In genomic region chr16:24350751-24351150, GRCm38 (mm10) we compare ENCODE assay signal across 23 mouse cellular contexts.
"Had no signal": no experiment of that assay in that cellular context is flagged by ENCODE, and none has a peak within 500 bp of the region (broad histone marks: within the 10 kb centered on the region; RNA-seq: fewer than 3 reads in every experiment).

No protein-coding gene starts in this region.

- H3K4me2 ChIP-seq: limb, embryonic 13.5 days; liver, embryonic 12.5 days; liver, embryonic 15.5 days; lung, embryonic 15.5 days; midbrain, embryonic 13.5 days; neural tube, embryonic 13.5 days had no signal

- H3K9me3 ChIP-seq: limb, embryonic 10.5 days; limb, embryonic 13.5 days; liver, embryonic 12.5 days; liver, embryonic 15.5 days; lung, embryonic 15.5 days; midbrain, embryonic 10.5 days; midbrain, embryonic 13.5 days; neural tube, embryonic 13.5 days had no signal

- H3K9ac ChIP-seq: limb, embryonic 13.5 days; liver, embryonic 12.5 days; liver, embryonic 15.5 days; lung, embryonic 15.5 days; midbrain, embryonic 13.5 days; neural tube, embryonic 13.5 days had no signal

- H3K27me3 ChIP-seq: limb, embryonic 13.5 days; liver, embryonic 12.5 days; liver, embryonic 15.5 days; lung, embryonic 15.5 days; midbrain, embryonic 13.5 days had no signal

- ATAC-seq: liver, embryonic 12.5 days; midbrain, embryonic 13.5 days; midbrain, embryonic 16.5 days had no signal

- H3K36me3 ChIP-seq: limb, embryonic 10.5 days; limb, embryonic 13.5 days; liver, embryonic 12.5 days; liver, embryonic 15.5 days; lung, embryonic 15.5 days; midbrain, embryonic 10.5 days; midbrain, embryonic 13.5 days; neural tube, embryonic 13.5 days had no signal

- H3K27ac ChIP-seq: layer of hippocampus, adult 2 months; limb, embryonic 10.5 days; limb, embryonic 13.5 days; liver, embryonic 12.5 days; liver, embryonic 15.5 days; lung, embryonic 15.5 days; midbrain, embryonic 10.5 days; midbrain, embryonic 13.5 days; neural tube, embryonic 13.5 days had no signal

- H3K4me3 ChIP-seq: layer of hippocampus, adult 2 months; limb, embryonic 10.5 days; limb, embryonic 13.5 days; liver, embryonic 12.5 days; liver, embryonic 15.5 days; lung, embryonic 15.5 days; megakaryocyte, embryonic 14.5 days; midbrain, embryonic 10.5 days; midbrain, embryonic 13.5 days; myocyte; neural tube, embryonic 13.5 days had no signal

- DNase-seq: kidney, adult 8-10 months; kidney, postnatal 10 days; layer of hippocampus, adult 9-11 months; liver; lung, adult 18-20 months; lung, postnatal 10 days; lung, postnatal 36 days; retina, postnatal 1 day; right cerebral cortex, postnatal 25 days; thymus, adult 18-20 months; thymus, postnatal 36 days had no signal
